Mouse (Mus musculus): ENCODE data around the gene Rnf8. TPM values are rescaled to one million over a fixed set of nuclear protein-coding genes. Genes with fewer than 3 reads are reported as not detected.

The Rnf8 gene
- total and polyA plus RNA-seq, 3 experiments: 29.3 to 37.3 (median 35.4) TPM

GRCm38 (mm10) chr17:29658249-29658648, 43.7 kb downstream of the Rnf8 start:
- H3K27me3 ChIP-seq (ENCODE audit: insufficient read depth, low read length): no peaks in the 10 kb centered on the region
- peaks cover 11% of the 10 kb centered on the region for H3K36me3 ChIP-seq (replicated peaks)
- no peaks in the 10 kb centered on the region for H3K9me3 ChIP-seq (replicated peaks)
- ATAC-seq (ENCODE audit: extremely low read depth, insufficient number of reproducible peaks, low FRiP score, poor library complexity, severe bottlenecking): peak; percentile 90
- DNase-seq (ENCODE audit: low spot score): peak; percentile 54
- TF ChIP-seq TAL1 (conservative IDR thresholded peaks at IDR 0.05; ENCODE audit: low read depth, low read length) (peak; percentile 82), GATA1 (IDR thresholded peaks at IDR 0.05; ENCODE audit: borderline replicate concordance, low read length) (no peak)
- no peak overlapping the region; the same call in 1 of the 2 replicates for H3K4me3 ChIP-seq (ENCODE audit: low read depth, low read length)
- peaks cover 48% of the 10 kb centered on the region for H3K4me1 ChIP-seq (ENCODE audit: insufficient read depth, low read depth, low read length)

GRCm38 (mm10) chr17:29660076-29660761, 45.6 kb downstream of the Rnf8 start, which contains the start of gene Cmtr1:
Gene Cmtr1, plus strand, starts transcription at chr17:29660595.
- Histone ChIP-seq H3K9me3 (replicated peaks) (no peaks in the 10 kb centered on the region), H3K4me3 (ENCODE audit: low read depth, low read length) (peak within 1 kb of the TSS; percentile 96), H3K4me1 (ENCODE audit: insufficient read depth, low read depth, low read length) (peaks cover 60% of the 10 kb centered on the region), H3K27me3 (ENCODE audit: insufficient read depth, low read length) (no peaks in the 10 kb centered on the region), H3K36me3 (replicated peaks) (peaks cover 31% of the 10 kb centered on the region)
- DNase-seq (ENCODE audit: low spot score) (peak; percentile 95), ATAC-seq (ENCODE audit: extremely low read depth, insufficient number of reproducible peaks, low FRiP score, poor library complexity, severe bottlenecking) (peak; percentile 54; the same call in 1 of the 2 replicates)
- TF ChIP-seq GATA1 (IDR thresholded peaks at IDR 0.05; ENCODE audit: borderline replicate concordance, low read length): no peak
- TF ChIP-seq POLR2AphosphoS5 (IDR thresholded peaks at IDR 0.05; ENCODE audit: insufficient replicate concordance, low read depth, low read length): no peak
- TF ChIP-seq TAL1 (conservative IDR thresholded peaks at IDR 0.05; ENCODE audit: low read depth, low read length): no peak
- TF ChIP-seq GATA2 (IDR thresholded peaks at IDR 0.05; ENCODE audit: borderline replicate concordance, low read depth, low read length): no peak
- TF ChIP-seq CTCF (IDR thresholded peaks at IDR 0.05; ENCODE audit: low read depth, low read length): no peak

GRCm38 (mm10) chr17:29660762-29661391, 46.3 kb downstream of the Rnf8 start:
- Histone ChIP-seq H3K4me1 (ENCODE audit: insufficient read depth, low read depth, low read length) (peaks cover 61% of the 10 kb centered on the region), H3K9me3 (replicated peaks) (no peaks in the 10 kb centered on the region), H3K27me3 (ENCODE audit: insufficient read depth, low read length) (no peaks in the 10 kb centered on the region), H3K36me3 (replicated peaks) (peaks cover 36% of the 10 kb centered on the region), H3K4me3 (ENCODE audit: low read depth, low read length) (peak overlapping the region; percentile 96)
- TF ChIP-seq GATA1 (IDR thresholded peaks at IDR 0.05; ENCODE audit: borderline replicate concordance, low read length) (no peak), GATA2 (IDR thresholded peaks at IDR 0.05; ENCODE audit: borderline replicate concordance, low read depth, low read length) (no peak), CTCF (IDR thresholded peaks at IDR 0.05; ENCODE audit: low read depth, low read length) (no peak), TAL1 (conservative IDR thresholded peaks at IDR 0.05; ENCODE audit: low read depth, low read length) (no peak), POLR2AphosphoS5 (IDR thresholded peaks at IDR 0.05; ENCODE audit: insufficient replicate concordance, low read depth, low read length) (no peak)
- DNase-seq (ENCODE audit: low spot score) (no peak), ATAC-seq (ENCODE audit: extremely low read depth, insufficient number of reproducible peaks, low FRiP score, poor library complexity, severe bottlenecking) (no peak)

- TF ChIP-seq POLR2AphosphoS5 (IDR thresholded peaks at IDR 0.05; ENCODE audit: insufficient replicate concordance, low read depth, low read length) (no peak), GATA2 (IDR thresholded peaks at IDR 0.05; ENCODE audit: borderline replicate concordance, low read depth, low read length) (no peak), TAL1 (conservative IDR thresholded peaks at IDR 0.05; ENCODE audit: low read depth, low read length) (no peak), GATA1 (IDR thresholded peaks at IDR 0.05; ENCODE audit: borderline replicate concordance, low read length) (no peak), CTCF (IDR thresholded peaks at IDR 0.05; ENCODE audit: low read depth, low read length) (no peak)
- Histone ChIP-seq H3K4me3 (ENCODE audit: low read depth, low read length) (no peak overlapping the region; the same call in 1 of the 2 replicates), H3K9me3 (replicated peaks) (no peaks in the 10 kb centered on the region), H3K4me1 (ENCODE audit: insufficient read depth, low read depth, low read length) (peaks cover 69% of the 10 kb centered on the region), H3K36me3 (replicated peaks) (peaks cover 48% of the 10 kb centered on the region), H3K27me3 (ENCODE audit: insufficient read depth, low read length) (no peaks in the 10 kb centered on the region)
- DNase-seq (ENCODE audit: low spot score) (no peak), ATAC-seq (ENCODE audit: extremely low read depth, insufficient number of reproducible peaks, low FRiP score, poor library complexity, severe bottlenecking) (no peak)
These were observed 47.6 kb downstream of the Rnf8 start for GRCm38 (mm10) chr17:29662145-29662544.

GRCm38 (mm10) chr17:29668051-29668986, 53.7 kb downstream of the Rnf8 start:
- H3K4me1 ChIP-seq (ENCODE audit: insufficient read depth, low read depth, low read length): peaks cover 61% of the 10 kb centered on the region
- no peak for ATAC-seq (ENCODE audit: extremely low read depth, insufficient number of reproducible peaks, low FRiP score, poor library complexity, severe bottlenecking)
- no peaks in the 10 kb centered on the region for H3K9me3 ChIP-seq (replicated peaks)
- TF ChIP-seq POLR2AphosphoS5 (IDR thresholded peaks at IDR 0.05; ENCODE audit: insufficient replicate concordance, low read depth, low read length) (no peak), CTCF (IDR thresholded peaks at IDR 0.05; ENCODE audit: low read depth, low read length) (no peak), GATA2 (IDR thresholded peaks at IDR 0.05; ENCODE audit: borderline replicate concordance, low read depth, low read length) (no peak), TAL1 (conservative IDR thresholded peaks at IDR 0.05; ENCODE audit: low read depth, low read length) (no peak), GATA1 (IDR thresholded peaks at IDR 0.05; ENCODE audit: borderline replicate concordance, low read length) (no peak)
- H3K4me3 ChIP-seq (ENCODE audit: low read depth, low read length): no peak overlapping the region
- H3K36me3 ChIP-seq (replicated peaks): peaks cover 96% of the 10 kb centered on the region
- H3K27me3 ChIP-seq (ENCODE audit: insufficient read depth, low read length): no peaks in the 10 kb centered on the region
- no peak for DNase-seq (ENCODE audit: low spot score)
